Mouse (Mus musculus) lung, adult 2 months (tissue): ENCODE results near the gene Ube2z.

Experiments used
- CTCF ChIP-seq: fragments of 200-500 bp; IDR thresholded peaks from 2 replicates; pipeline ENCODE4 v1.5.1; 2011; ENCODE audit warnings: mild to moderate bottlenecking, low read length, control low read depth; ENCODE audit not compliant: insufficient read depth
- POLR2A ChIP-seq: fragments of 200-500 bp; IDR thresholded peaks from 2 replicates; pipeline ENCODE4 v1.6.1; 2011; ENCODE audit warnings: low read depth, mild to moderate bottlenecking, control low read depth, low read length, borderline replicate concordance; ENCODE audit errors: extremely low read depth

- TF ChIP-seq POLR2A (no peak), CTCF (no peak)
These were observed 30.1 kb downstream of the Ube2z start for GRCm38 (mm10) chr11:96035133-96035532.
